Mouse (Mus musculus): ENCODE measurements at regions not wholly inside any gene's neighbourhood (a gene's known extent, or its start where the extent isn't known, plus 50 kb on each side); places are given as distances from the start of the nearest gene placed in this dataset.
A peak's percentile ranks its signal among the peaks of the same experiment; 100 is the strongest.
"Not testable (repeated sequence)": the region's sequence is repeated elsewhere in the genome, so short reads cannot be mapped to it uniquely, and the experiment has no call there.

DNA sequence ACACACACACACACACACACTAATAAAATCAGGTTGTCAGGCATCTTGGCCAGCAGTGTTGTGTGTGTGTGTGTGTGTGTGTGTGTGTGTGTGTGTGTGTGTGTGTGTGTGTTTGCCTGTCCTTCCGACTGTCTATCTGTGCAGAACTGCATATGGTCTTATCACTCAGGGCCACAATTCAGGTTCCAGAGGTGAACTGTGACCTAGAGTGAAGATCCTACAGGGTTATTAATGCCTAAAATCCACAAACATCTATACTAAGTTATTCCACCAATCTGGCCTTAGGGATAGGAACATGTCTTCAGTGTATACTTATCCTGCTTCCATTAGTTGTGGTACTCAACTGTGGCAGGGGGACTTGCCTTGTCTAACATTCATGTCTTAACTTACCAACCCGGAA is 96.7 kb downstream of the Zfp369 start:
- ATAC-seq (ENCODE audit: extremely low read depth, insufficient number of reproducible peaks, low FRiP score, poor library complexity, severe bottlenecking), result peak; percentile 54
- not testable (repeated sequence) for DNase-seq (ENCODE audit: low spot score); H3K36me3 ChIP-seq (replicated peaks); H3K4me1 ChIP-seq (ENCODE audit: insufficient read depth, low read depth, low read length); H3K4me3 ChIP-seq (ENCODE audit: low read depth, low read length); H3K27me3 ChIP-seq (ENCODE audit: insufficient read depth, low read length)
- H3K9me3 ChIP-seq (replicated peaks), result peaks cover 11% of the 10 kb centered on the region

DNA sequence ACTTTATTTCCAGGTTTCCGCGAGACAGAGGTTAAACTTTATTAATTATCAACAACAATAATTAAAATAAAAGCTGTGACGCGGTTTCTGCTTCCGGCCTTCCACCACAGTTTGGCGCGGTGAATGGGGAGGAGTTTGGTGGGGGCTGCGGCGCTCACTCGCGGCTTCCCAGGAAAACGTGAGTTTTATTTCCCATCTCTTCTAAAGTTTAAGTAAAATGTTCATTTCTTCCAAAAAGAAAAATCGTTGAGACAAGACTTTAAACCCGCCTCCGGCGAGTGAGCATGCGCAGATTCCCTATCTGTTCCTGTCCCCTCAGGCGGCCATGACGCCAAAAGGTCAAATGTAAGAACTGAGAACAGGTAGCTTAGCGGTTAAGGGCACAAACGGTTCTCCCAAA is 100.8 kb downstream of the Zfp369 start:
- not testable (repeated sequence) for DNase-seq (ENCODE audit: low spot score); H3K27me3 ChIP-seq (ENCODE audit: insufficient read depth, low read length); H3K4me1 ChIP-seq (ENCODE audit: insufficient read depth, low read depth, low read length); H3K4me3 ChIP-seq (ENCODE audit: low read depth, low read length); H3K36me3 ChIP-seq (replicated peaks); ATAC-seq (ENCODE audit: extremely low read depth, insufficient number of reproducible peaks, low FRiP score, poor library complexity, severe bottlenecking)
- peaks cover 23% of the 10 kb centered on the region for H3K9me3 ChIP-seq (replicated peaks)

- H3K27me3 ChIP-seq (ENCODE audit: insufficient read depth, low read length); H3K36me3 ChIP-seq (replicated peaks); H3K4me1 ChIP-seq (ENCODE audit: insufficient read depth, low read depth, low read length); H3K9me3 ChIP-seq (replicated peaks); DNase-seq (ENCODE audit: low spot score); H3K4me3 ChIP-seq (ENCODE audit: low read depth, low read length); ATAC-seq (ENCODE audit: extremely low read depth, insufficient number of reproducible peaks, low FRiP score, poor library complexity, severe bottlenecking): not testable (repeated sequence)
Observed at GRCm38 (mm10) chr13:65414990-65415389, 97.5 kb upstream of the Gm10139 start.

GRCm38 (mm10) chr13:65420201-65420600 is 92.3 kb upstream of the Gm10139 start:
- H3K4me3 ChIP-seq (ENCODE audit: low read depth, low read length); H3K9me3 ChIP-seq (replicated peaks); H3K4me1 ChIP-seq (ENCODE audit: insufficient read depth, low read depth, low read length); H3K36me3 ChIP-seq (replicated peaks); DNase-seq (ENCODE audit: low spot score); H3K27me3 ChIP-seq (ENCODE audit: insufficient read depth, low read length); ATAC-seq (ENCODE audit: extremely low read depth, insufficient number of reproducible peaks, low FRiP score, poor library complexity, severe bottlenecking): not testable (repeated sequence)

All from G1E (cell line).